Comparison of ENCODE assay signal across 10 mouse cellular contexts in the genomic region with DNA sequence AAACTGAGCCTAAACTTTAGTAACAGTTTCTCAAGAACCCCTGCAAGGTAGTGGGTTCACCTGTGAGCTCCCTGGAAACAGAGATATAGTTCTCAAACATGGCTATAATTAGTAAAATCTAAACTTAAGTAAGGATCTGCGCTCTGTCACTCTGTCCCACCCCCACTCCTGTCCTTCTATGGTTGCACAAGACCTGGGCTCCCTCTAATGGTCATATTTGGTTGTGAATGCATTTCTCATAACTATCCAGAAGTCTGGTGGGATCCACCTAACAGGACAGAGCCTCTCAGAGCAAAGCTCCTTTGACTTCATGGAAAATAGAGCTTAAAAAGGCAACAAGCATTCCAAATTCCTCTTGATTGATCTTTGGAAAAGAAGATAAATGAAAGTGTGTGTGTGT. TPM values are rescaled to one million over a fixed set of nuclear protein-coding genes. Genes with fewer than 3 reads are reported as not detected.
DNase-seq lines count a peak whose midpoint lies in the region; ATAC-seq lines count a peak whose summit lies in the region.
"Had no signal": no experiment of that assay in that cellular context is flagged by ENCODE, and none has a peak within 500 bp of the region (broad histone marks: within the 10 kb centered on the region; RNA-seq: fewer than 3 reads in every experiment).

No protein-coding gene starts in this region.

- no peak overlapping the region for H3K4me2 ChIP-seq in hindbrain, embryonic 11.5 days (replicated peaks; ENCODE audit: low read depth, low read length)
- no peak overlapping the region for H3K4me2 ChIP-seq in hindbrain, embryonic 13.5 days
- no peak overlapping the region for H3K4me2 ChIP-seq in midbrain, embryonic 13.5 days (replicated peaks)
- H3K4me2 ChIP-seq in midbrain, embryonic 15.5 days = no peak overlapping the region
- H3K4me2 ChIP-seq: stomach, embryonic 15.5 days had no signal

- no peak overlapping the region for H3K9ac ChIP-seq in hindbrain, embryonic 11.5 days (ENCODE audit: low read depth, low read length)
- no peak overlapping the region for H3K9ac ChIP-seq in hindbrain, embryonic 13.5 days
- no peak overlapping the region for H3K9ac ChIP-seq in midbrain, embryonic 13.5 days (replicated peaks)
- no peak overlapping the region for H3K9ac ChIP-seq in midbrain, embryonic 15.5 days
- H3K9ac ChIP-seq: stomach, embryonic 15.5 days had no signal

- no peaks in the 10 kb centered on the region for H3K36me3 ChIP-seq in hindbrain, embryonic 11.5 days (ENCODE audit: control insufficient read depth, insufficient read depth, low read length)
- no peaks in the 10 kb centered on the region for H3K36me3 ChIP-seq in hindbrain, embryonic 13.5 days
- H3K36me3 ChIP-seq in midbrain, embryonic 13.5 days = no peaks in the 10 kb centered on the region
- H3K36me3 ChIP-seq in midbrain, embryonic 15.5 days (replicated peaks) = no peaks in the 10 kb centered on the region
- H3K36me3 ChIP-seq: stomach, embryonic 15.5 days had no signal

- H3K4me3 ChIP-seq in hindbrain, embryonic 11.5 days (ENCODE audit: low read depth, low read length) = no peak overlapping the region
- no peak overlapping the region for H3K4me3 ChIP-seq in hindbrain, embryonic 13.5 days
- H3K4me3 ChIP-seq in midbrain, embryonic 13.5 days (replicated peaks) = no peak overlapping the region
- H3K4me3 ChIP-seq in midbrain, embryonic 15.5 days = no peak overlapping the region
- H3K4me3 ChIP-seq: megakaryocyte, embryonic 14.5 days; stomach, embryonic 15.5 days had no signal

- ATAC-seq in hindbrain, embryonic 11.5 days (ENCODE audit: low FRiP score) = no peak
- ATAC-seq in hindbrain, embryonic 13.5 days (ENCODE audit: low FRiP score) = no peak
- 0 out of 2 replicates have a peak, but pooled peaks have one; percentile 30 for ATAC-seq in midbrain, embryonic 13.5 days
- no peak for ATAC-seq in midbrain, embryonic 15.5 days (replicated peaks)
- ATAC-seq in granulocyte monocyte progenitor cell, adult 5-6 weeks (replicated peaks; ENCODE audit: poor library complexity, severe bottlenecking) = peak; percentile 68
- ATAC-seq in megakaryocyte, adult 5-6 weeks (ENCODE audit: poor library complexity, severe bottlenecking) = no peak
- ATAC-seq in erythroid progenitor cell, adult 5-6 weeks (replicated peaks; ENCODE audit: low FRiP score, poor library complexity, severe bottlenecking) = no peak

- H3K27ac ChIP-seq in hindbrain, embryonic 11.5 days (ENCODE audit: low read depth, low read length) = no peak overlapping the region
- no peak overlapping the region for H3K27ac ChIP-seq in hindbrain, embryonic 13.5 days
- H3K27ac ChIP-seq in midbrain, embryonic 13.5 days = no peak overlapping the region
- no peak overlapping the region for H3K27ac ChIP-seq in midbrain, embryonic 15.5 days
- H3K27ac ChIP-seq: stomach, embryonic 15.5 days had no signal

- H3K27me3 ChIP-seq in hindbrain, embryonic 11.5 days (ENCODE audit: control insufficient read depth, insufficient read depth, low read length) = no peaks in the 10 kb centered on the region
- H3K27me3 ChIP-seq in hindbrain, embryonic 13.5 days = no peaks in the 10 kb centered on the region
- H3K27me3 ChIP-seq in midbrain, embryonic 13.5 days = no peaks in the 10 kb centered on the region
- no peaks in the 10 kb centered on the region for H3K27me3 ChIP-seq in midbrain, embryonic 15.5 days (replicated peaks)
- H3K27me3 ChIP-seq: stomach, embryonic 15.5 days had no signal

- peak; percentile 11 for DNase-seq in hindbrain, embryonic 11.5 days (ENCODE audit: low spot score)
- peak; percentile 34 for DNase-seq in retina, embryonic 14.5 days (ENCODE audit: low spot score)

- H3K9me3 ChIP-seq in hindbrain, embryonic 11.5 days (ENCODE audit: control insufficient read depth, low read length) = no peaks in the 10 kb centered on the region
- no peaks in the 10 kb centered on the region for H3K9me3 ChIP-seq in hindbrain, embryonic 13.5 days
- no peaks in the 10 kb centered on the region for H3K9me3 ChIP-seq in midbrain, embryonic 13.5 days
- H3K9me3 ChIP-seq in midbrain, embryonic 15.5 days = no peaks in the 10 kb centered on the region
- H3K9me3 ChIP-seq: megakaryocyte, embryonic 14.5 days; stomach, embryonic 15.5 days had no signal

- H3K4me1 ChIP-seq in hindbrain, embryonic 11.5 days (replicated peaks; ENCODE audit: control insufficient read depth, insufficient read depth, low read length) = no peaks in the 10 kb centered on the region
- no peaks in the 10 kb centered on the region for H3K4me1 ChIP-seq in hindbrain, embryonic 13.5 days (replicated peaks)
- no peaks in the 10 kb centered on the region for H3K4me1 ChIP-seq in midbrain, embryonic 13.5 days (replicated peaks)
- H3K4me1 ChIP-seq in midbrain, embryonic 15.5 days = no peaks in the 10 kb centered on the region
- H3K4me1 ChIP-seq: stomach, embryonic 15.5 days had no signal

- WGBS in hindbrain, embryonic 11.5 days = 76% methylated on average over 1 of the region's 1 CpGs
- WGBS in hindbrain, embryonic 13.5 days = 91% methylated on average over 1 of the region's 1 CpGs
- 87% methylated on average over 1 of the region's 1 CpGs for WGBS in midbrain, embryonic 13.5 days
- WGBS in midbrain, embryonic 15.5 days = 84% methylated on average over 1 of the region's 1 CpGs

RNA-seq across cellular contexts. Expression of a gene that starts 57.8 kb away (rescaled TPM):
- polyA plus RNA-seq in hindbrain, embryonic 11.5 days (2014; fragmentation: Nextera tagmentation; extraction: Ambion mirVana) = not detected in 2 replicates
- polyA plus RNA-seq in hindbrain, embryonic 13.5 days (2015; fragmentation: Nextera tagmentation; extraction: Ambion mirVana) = not detected in 2 replicates
- polyA plus RNA-seq in midbrain, embryonic 13.5 days (2015; fragmentation: Nextera tagmentation; extraction: Ambion mirVana) = not detected in 2 replicates
- polyA plus RNA-seq in midbrain, embryonic 15.5 days (2015; fragmentation: Nextera tagmentation; extraction: Ambion mirVana) = not detected in 2 replicates
- not detected in 2 replicates for total RNA-seq in granulocyte monocyte progenitor cell, adult 5-6 weeks (2014; fragmentation: Nextera tagmentation)
- total RNA-seq in granulocyte monocyte progenitor cell, adult 5-6 weeks (2017) = not detected in 2 replicates
- not detected in 2 replicates for total RNA-seq in megakaryocyte, adult 5-6 weeks (2015)
- not detected in 2 replicates for total RNA-seq in megakaryocyte, adult 5-6 weeks (2017)
- total RNA-seq in erythroid progenitor cell, adult 5-6 weeks (2015; ENCODE audit: low replicate concordance) = not detected in 2 replicates
- not detected in 2 replicates for total RNA-seq in erythroid progenitor cell, adult 5-6 weeks (2017; ENCODE audit: low replicate concordance)
- polyA plus RNA-seq: stomach, embryonic 15.5 days had no signal

Comparison
In these comparisons a context has a peak if more than half of its experiments do, and no peak if none do; other contexts are left out.
1. ATAC-seq: peak in midbrain, embryonic 13.5 days (single experiment) and granulocyte monocyte progenitor cell, adult 5-6 weeks (single experiment); none in hindbrain, embryonic 11.5 days (single experiment), hindbrain, embryonic 13.5 days (single experiment), midbrain, embryonic 15.5 days (single experiment), megakaryocyte, adult 5-6 weeks (single experiment) and erythroid progenitor cell, adult 5-6 weeks (single experiment).